Mouse (Mus musculus): ENCODE data around the gene Akr1c18. TPM values are rescaled to one million over a fixed set of nuclear protein-coding genes. Genes with fewer than 3 reads are reported as not detected.

Akr1c18 gene
- polyA plus RNA-seq (2015; fragmentation: Nextera tagmentation; extraction: Ambion mirVana), result 0.23 and 0.42 TPM in 2 replicates

DNA sequence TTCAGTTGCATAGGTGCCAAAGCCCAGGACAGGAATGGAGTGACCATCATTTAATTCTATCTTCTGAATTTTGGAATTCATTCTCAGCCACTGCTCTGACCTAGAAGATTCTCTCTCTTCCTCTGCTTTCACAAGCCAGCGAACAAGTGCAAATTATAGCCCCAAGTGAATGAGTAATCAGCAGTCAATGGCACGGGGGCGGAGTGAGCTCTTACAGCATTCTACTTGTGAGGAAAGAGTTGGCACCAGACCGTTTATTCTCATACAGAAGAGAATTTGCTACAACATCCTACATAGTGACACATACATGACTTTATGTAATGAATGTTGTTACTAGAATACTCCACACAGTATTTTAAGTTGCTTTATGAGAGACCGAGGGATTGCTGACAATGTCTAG, at the start of gene Akr1c18:
Akr1c18 (minus strand) TSS at position 137 of the 400 bp plus-strand sequence.

DNA sequence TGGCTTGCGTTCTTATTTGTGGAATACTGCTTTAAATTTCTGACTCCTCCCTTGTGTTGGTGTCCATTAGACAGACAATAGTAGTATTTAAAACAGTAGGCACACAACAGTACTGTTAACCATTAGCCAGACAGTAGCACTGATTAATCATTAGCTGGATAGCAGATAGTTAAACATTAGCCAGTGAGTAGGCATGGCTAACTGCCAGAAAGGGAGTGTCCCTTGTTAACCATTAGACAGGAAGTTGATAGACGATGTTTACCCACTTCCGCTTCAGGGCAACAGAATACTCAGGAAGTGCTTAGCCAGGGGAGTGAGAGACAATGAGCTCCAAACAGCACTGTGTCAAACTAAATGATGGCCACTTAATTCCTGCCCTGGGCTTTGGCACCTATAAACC, 40.5 kb upstream of the Akr1c18 start, which contains the start of gene Akr1c13:
Akr1c13 (plus strand) TSS at position 247 of the 400 bp plus-strand sequence.

Other genes starting within 250 kb of the Akr1c18 start
- gene Net1, start 232.4 kb downstream of the Akr1c18 start, polyA plus RNA-seq (2015; fragmentation: Nextera tagmentation; extraction: Ambion mirVana), result 54.9 and 61.7 TPM in 2 replicates
- gene Tubal3, start 232.4 kb downstream of the Akr1c18 start, polyA plus RNA-seq (2015; fragmentation: Nextera tagmentation; extraction: Ambion mirVana), result not detected in 2 replicates
- gene Ucn3, start 205.3 kb downstream of the Akr1c18 start, polyA plus RNA-seq (2015; fragmentation: Nextera tagmentation; extraction: Ambion mirVana), result not detected in 2 replicates
- 1.4 and 1.6 TPM in 2 replicates for gene Akr1c14, start 101.6 kb downstream of the Akr1c18 start, polyA plus RNA-seq (2015; fragmentation: Nextera tagmentation; extraction: Ambion mirVana)
- gene Akr1c13, start 40.5 kb upstream of the Akr1c18 start, polyA plus RNA-seq (2015; fragmentation: Nextera tagmentation; extraction: Ambion mirVana), result 8.5 and 11.2 TPM in 2 replicates
- gene Akr1c19, start 78.0 kb upstream of the Akr1c18 start, polyA plus RNA-seq (2015; fragmentation: Nextera tagmentation; extraction: Ambion mirVana), result 0.78 and 1.4 TPM in 2 replicates
- gene Akr1c12, start 128.8 kb upstream of the Akr1c18 start, polyA plus RNA-seq (2015; fragmentation: Nextera tagmentation; extraction: Ambion mirVana), result 0.50 and 0.75 TPM in 2 replicates

All from spleen, postnatal 0 days (tissue).